Mouse (Mus musculus) MEL (cell line): ENCODE results near the gene Smtnl2.

Experiments used
- JUND ChIP-seq: IDR thresholded peaks from 2 replicates; pipeline ENCODE4 v1.6.1; 2011; ENCODE audit warnings: low read depth, mild to moderate bottlenecking, improper control_type of control experiment, low read length
- MYC ChIP-seq: IDR thresholded peaks from 2 replicates; pipeline ENCODE4 v1.6.1; 2011; ENCODE audit warnings: low read depth, mild to moderate bottlenecking, low read length, improper control_type of control experiment, moderate library complexity
- NELFE ChIP-seq: IDR thresholded peaks from 2 replicates; pipeline ENCODE4 v1.6.1; 2011; ENCODE audit warnings: low read depth, low read length, improper control_type of control experiment
- NRF1 ChIP-seq: IDR thresholded peaks from 2 replicates; pipeline ENCODE4 v1.6.1; 2014; ENCODE audit warnings: low read depth, mild to moderate bottlenecking, inconsistent platforms, low read length, improper control_type of control experiment, moderate library complexity; ENCODE audit not compliant: poor library complexity, insufficient read depth, severe bottlenecking
- SMC3 ChIP-seq: IDR thresholded peaks from 2 replicates; pipeline ENCODE4 v1.6.1; 2011; ENCODE audit warnings: low read depth, low read length, improper control_type of control experiment
- USF1 ChIP-seq: IDR thresholded peaks from 2 replicates; pipeline ENCODE4 v1.6.1; 2014; ENCODE audit warnings: low read depth, mild to moderate bottlenecking, inconsistent platforms, low read length, improper control_type of control experiment, moderate library complexity

DNA sequence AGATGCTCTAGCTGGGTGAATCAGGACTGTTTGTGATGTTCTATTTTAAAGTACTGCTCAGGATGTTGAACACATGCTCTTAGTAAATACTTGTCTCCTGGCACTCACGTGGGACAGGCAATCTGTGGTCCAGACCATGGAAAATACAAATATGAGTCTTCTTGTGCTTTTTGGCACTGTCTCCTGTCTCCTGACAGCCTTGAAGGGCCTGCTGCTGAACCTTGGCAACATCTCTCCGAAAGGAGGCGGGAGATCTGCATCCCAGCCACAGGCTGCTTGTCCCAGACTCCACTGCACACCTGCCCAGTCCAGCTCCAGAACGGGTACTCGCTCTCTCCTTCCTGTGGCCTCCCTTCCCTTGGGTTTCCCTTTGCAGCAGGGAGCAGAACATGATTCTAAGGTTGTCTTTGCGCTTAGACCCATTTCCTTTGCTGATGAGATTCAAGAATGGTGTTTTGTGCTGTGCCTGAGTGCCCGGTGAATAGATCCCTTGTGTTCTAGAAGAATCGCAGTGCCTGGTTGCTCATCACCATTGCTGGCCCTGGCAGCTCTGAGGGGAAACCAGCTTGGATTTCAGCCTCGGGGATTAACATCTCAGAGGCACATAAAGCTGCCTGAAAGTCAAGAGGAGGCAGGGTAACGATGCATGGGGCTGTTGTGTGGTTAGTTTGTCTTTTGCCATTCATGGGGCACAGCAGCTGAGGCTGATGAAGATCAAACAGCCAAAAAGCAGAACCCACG, 43.4 kb downstream of the Smtnl2 start:
- TF ChIP-seq JUND, result no peak
- TF ChIP-seq NRF1, result no peak
- TF ChIP-seq USF1, result no peak
- no peak for TF ChIP-seq MYC
- no peak for TF ChIP-seq SMC3
- no peak for TF ChIP-seq NELFE
